Mouse (Mus musculus) liver, postnatal 0 days (tissue): ENCODE results near the gene Pear1. TPM values are rescaled to one million over a fixed set of nuclear protein-coding genes. Genes with fewer than 3 reads are reported as not detected.
A peak's percentile ranks its signal among the peaks of the same experiment; 100 is the strongest.

Experiments used
- ATAC-seq: fragments of 200-750 bp; cut with Nextera tagmentation; 2 replicates; pipeline ENCODE4 v1.8.0; 2017; ENCODE audit warnings: mild to moderate bottlenecking, moderate library complexity
- DNase-seq: peaks from one replicate; pipeline ENCODE4 v3.0.0-alpha.2; 2016
- H3K27ac ChIP-seq: fragments of 300-500 bp; sonication (generic); 2 replicates; pipeline ENCODE4 v1.5.1; 2014; ENCODE audit warnings: antibody characterized with exemption, moderate library complexity, mild to moderate bottlenecking, low read depth
- H3K27me3 ChIP-seq: fragments of 300-500 bp; sonication (generic); 2 replicates; pipeline ENCODE4 v1.6.1; 2014; ENCODE audit warnings: low read length, control low read depth, mixed read lengths; ENCODE audit not compliant: insufficient read depth
- H3K36me3 ChIP-seq: fragments of 300-500 bp; sonication (generic); replicated peaks from 2 replicates; pipeline ENCODE4 v1.6.1; 2014; ENCODE audit warnings: mild to moderate bottlenecking, control low read depth, low read length, moderate library complexity, mixed read lengths; ENCODE audit not compliant: insufficient read depth
- H3K4me1 ChIP-seq: fragments of 300-500 bp; sonication (generic); 2 replicates; pipeline ENCODE4 v1.6.1; 2014; ENCODE audit warnings: antibody characterized with exemption, mild to moderate bottlenecking, control low read depth; ENCODE audit not compliant: insufficient read depth
- H3K4me2 ChIP-seq: fragments of 300-500 bp; sonication (generic); 2 replicates; pipeline ENCODE4 v1.6.1; 2014; ENCODE audit warnings: low read depth, mild to moderate bottlenecking, low read length, moderate library complexity, mixed read lengths
- H3K4me3 ChIP-seq: fragments of 300-500 bp; sonication (generic); 2 replicates; pipeline ENCODE4 v1.5.1; 2014; ENCODE audit warnings: low read depth, low read length
- H3K9ac ChIP-seq: fragments of 300-500 bp; sonication (generic); replicated peaks from 2 replicates; pipeline ENCODE4 v1.6.1; 2014; ENCODE audit warnings: mild to moderate bottlenecking, moderate library complexity
- H3K9me3 ChIP-seq: fragments of 300-500 bp; sonication (generic); 2 replicates; pipeline ENCODE4 v1.6.1; 2016; ENCODE audit warnings: mild to moderate bottlenecking, control low read depth, low read length, mixed read lengths
- CTCF ChIP-seq: sonication (generic); IDR thresholded peaks from 2 replicates; pipeline ENCODE4 v1.5.1; 2016; ENCODE audit warnings: antibody characterized with exemption, low read depth
- EP300 ChIP-seq: IDR thresholded peaks from 2 replicates; pipeline ENCODE4 v1.6.1; 2016; ENCODE audit warnings: antibody characterized with exemption, low read depth, mild to moderate bottlenecking
- WGBS: fragments of 180-500 bp; shearing (Covaris S2); extraction: QIAGEN DNeasy Blood & Tissue Kit; methylation state at CpG from one replicate; pipeline ENCODE4 v1.1.7; 2014; ENCODE audit not compliant: insufficient replicate concordance; 5-methylcytosine and 5-hydroxymethylcytosine counted together
- polyA plus RNA-seq: library from polyadenylated mRNA; unstranded; fragments of >200 nt; fragmentation: Nextera tagmentation; extraction: Ambion mirVana; gene quantifications from 2 replicates; pipeline ENCODE4 v1.2.1, GENCODE M21; 2015

Pear1 gene
- polyA plus RNA-seq, 1 experiment from 2014 or later: 5.1 TPM

GRCm38 (mm10) chr3:87832109-87832859 is 8.2 kb upstream of the Pear1 start:
- 66% methylated on average over 7 of the region's 7 CpGs for WGBS
- Histone ChIP-seq H3K36me3 (no peaks in the 10 kb centered on the region), H3K27ac (no peak overlapping the region), H3K4me1 (no peaks in the 10 kb centered on the region), H3K4me3 (no peak overlapping the region), H3K9me3 (no peaks in the 10 kb centered on the region), H3K4me2 (no peak overlapping the region), H3K9ac (no peak overlapping the region), H3K27me3 (no peaks in the 10 kb centered on the region)
- ATAC-seq (no peak), DNase-seq (no peak)
- TF ChIP-seq EP300 (no peak), CTCF (no peak)

GRCm38 (mm10) chr3:87829025-87829424 is 4.9 kb upstream of the Pear1 start:
- 53% methylated on average over 10 of the region's 10 CpGs for WGBS
- H3K4me3 ChIP-seq: no peak overlapping the region
- ATAC-seq (peak; percentile 25; the same call in 1 of the 2 replicates), DNase-seq (no peak)
- H3K9me3 ChIP-seq: no peaks in the 10 kb centered on the region
- H3K27ac ChIP-seq: no peak overlapping the region
- H3K36me3 ChIP-seq: no peaks in the 10 kb centered on the region
- no peak for TF ChIP-seq CTCF
- TF ChIP-seq EP300: no peak
- H3K4me1 ChIP-seq: no peaks in the 10 kb centered on the region
- H3K27me3 ChIP-seq: no peaks in the 10 kb centered on the region
- no peak overlapping the region for H3K9ac ChIP-seq
- H3K4me2 ChIP-seq: no peak overlapping the region

GRCm38 (mm10) chr3:87828435-87828834 is 4.3 kb upstream of the Pear1 start:
- Histone ChIP-seq H3K4me1 (no peaks in the 10 kb centered on the region), H3K9ac (no peak overlapping the region), H3K4me2 (no peak overlapping the region), H3K4me3 (no peak overlapping the region), H3K36me3 (no peaks in the 10 kb centered on the region), H3K27ac (no peak overlapping the region), H3K9me3 (no peaks in the 10 kb centered on the region), H3K27me3 (no peaks in the 10 kb centered on the region)
- 16% methylated on average over 4 of the region's 4 CpGs for WGBS
- ATAC-seq (no peak), DNase-seq (no peak)
- no peak for TF ChIP-seq EP300
- TF ChIP-seq CTCF: no peak

GRCm38 (mm10) chr3:87818226-87818625 is 5.9 kb downstream of the Pear1 start:
- no peaks in the 10 kb centered on the region for H3K9me3 ChIP-seq
- 68% methylated on average over 12 of the region's 12 CpGs for WGBS
- no peak overlapping the region for H3K27ac ChIP-seq
- H3K4me1 ChIP-seq: no peaks in the 10 kb centered on the region
- DNase-seq: no peak
- no peak for TF ChIP-seq EP300
- TF ChIP-seq CTCF: no peak
- no peak for ATAC-seq
- no peaks in the 10 kb centered on the region for H3K36me3 ChIP-seq
- H3K4me3 ChIP-seq: no peak overlapping the region
- no peak overlapping the region for H3K9ac ChIP-seq
- H3K4me2 ChIP-seq: no peak overlapping the region
- peaks cover 13% of the 10 kb centered on the region; the same call in 1 of the 2 replicates for H3K27me3 ChIP-seq

- H3K4me2 ChIP-seq: no peak overlapping the region
- ATAC-seq (peak; percentile 49), DNase-seq (peak; percentile 75)
- H3K9me3 ChIP-seq: no peaks in the 10 kb centered on the region
- peaks cover 16% of the 10 kb centered on the region for H3K27me3 ChIP-seq
- 6% methylated on average over 12 of the region's 12 CpGs for WGBS
- H3K36me3 ChIP-seq: no peaks in the 10 kb centered on the region
- no peak for TF ChIP-seq EP300
- peak; percentile 95 for TF ChIP-seq CTCF
- no peak overlapping the region for H3K27ac ChIP-seq
- H3K4me1 ChIP-seq: no peaks in the 10 kb centered on the region
- no peak overlapping the region for H3K9ac ChIP-seq
- no peak overlapping the region for H3K4me3 ChIP-seq
Observed at GRCm38 (mm10) chr3:87816646-87817093, 7.4 kb downstream of the Pear1 start.

- Histone ChIP-seq H3K36me3 (no peaks in the 10 kb centered on the region), H3K27ac (no peak overlapping the region), H3K9me3 (no peaks in the 10 kb centered on the region), H3K4me2 (no peak overlapping the region), H3K27me3 (peaks cover 21% of the 10 kb centered on the region), H3K9ac (no peak overlapping the region), H3K4me3 (no peak overlapping the region), H3K4me1 (no peaks in the 10 kb centered on the region)
- 45% methylated on average over 6 of the region's 6 CpGs for whole genome bisulfite sequencing
- TF ChIP-seq EP300: no peak
- no peak for TF ChIP-seq CTCF
- ATAC-seq (no peak), DNase-seq (no peak)
Observed at GRCm38 (mm10) chr3:87816166-87816565, 7.9 kb downstream of the Pear1 start.
